Mouse (Mus musculus): ENCODE data around the gene Hamp2. TPM values are rescaled to one million over a fixed set of nuclear protein-coding genes. Genes with fewer than 3 reads are reported as not detected.
"Not testable (repeated sequence)": the region's sequence is repeated elsewhere in the genome, so short reads cannot be mapped to it uniquely, and the experiment has no call there.

The Hamp2 gene
- total RNA-seq (2017), result not detected in 2 replicates

- ATAC-seq (replicated peaks in 1 of 2; ENCODE audit: insufficient read depth in 1 of 2, low FRiP score in 2 of 2, low TSS enrichment in 1 of 2, low read depth in 1 of 2, poor library complexity in 2 of 2, severe bottlenecking in 2 of 2), result not testable (repeated sequence)
Observed at GRCm38 (mm10) chr7:30924581-30924980, at the start of gene Hamp2. Gene Hamp2 (minus strand): TSS chr7:30924681.

DNA sequence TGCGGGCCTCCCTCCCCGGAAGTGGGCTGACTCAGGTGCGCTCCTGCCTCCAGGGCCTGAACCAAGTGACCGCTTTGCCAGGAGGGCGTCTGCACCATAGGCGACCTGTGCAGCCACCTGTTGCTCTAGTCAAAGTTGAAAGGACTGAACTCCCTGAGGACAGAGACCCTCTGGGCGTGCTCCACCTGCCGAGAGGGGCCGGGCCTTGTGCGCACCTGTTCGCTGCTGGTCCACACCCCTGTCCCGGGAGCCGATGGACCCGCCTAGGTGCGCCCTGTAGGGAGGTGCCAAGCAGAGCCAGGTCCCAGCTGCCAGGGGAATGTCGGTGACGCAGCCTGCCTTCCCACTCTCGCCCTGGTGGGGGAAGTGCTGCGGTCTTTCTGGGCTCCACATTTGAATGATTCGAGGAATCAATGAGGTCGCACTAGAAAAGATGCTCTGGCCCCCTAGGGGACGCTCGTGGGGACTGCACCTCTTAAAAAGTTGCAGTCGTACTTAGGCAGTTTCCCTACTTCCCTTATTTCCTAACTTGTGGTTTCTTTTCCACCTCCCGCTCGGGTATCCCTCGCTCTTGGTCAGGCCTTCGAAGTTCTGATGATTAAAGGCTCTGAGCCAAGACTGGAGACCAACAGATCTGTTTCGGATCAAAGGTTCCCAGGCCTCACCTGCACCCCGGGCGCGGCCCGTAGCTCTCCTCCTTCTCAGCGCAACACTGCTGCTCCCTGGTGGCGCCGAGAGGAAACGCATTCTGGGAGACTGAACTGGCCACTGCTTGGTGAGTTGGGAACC is 49.2 kb upstream of the Hamp2 start, which contains the start of gene Fam187b:
Gene Fam187b (plus strand): TSS at position 290 of the 789 bp plus-strand sequence.
- peak; percentile 90 to 91 for ATAC-seq (replicated peaks in 1 of 2; ENCODE audit: insufficient read depth in 1 of 2, low FRiP score in 2 of 2, low TSS enrichment in 1 of 2, low read depth in 1 of 2, poor library complexity in 2 of 2, severe bottlenecking in 2 of 2)

DNA sequence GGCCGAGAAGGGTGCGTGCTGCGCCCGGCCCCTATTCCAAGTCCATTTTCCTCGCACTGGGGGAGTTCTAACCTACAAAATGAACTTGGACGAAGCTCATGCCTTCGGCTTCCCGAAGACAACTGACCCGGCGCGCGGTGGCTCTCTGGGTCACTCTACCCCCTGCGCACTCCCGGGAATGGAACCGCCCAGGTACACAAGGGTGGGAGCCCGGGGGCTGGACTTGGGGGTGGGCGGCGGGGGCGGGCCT is 48.7 kb upstream of the Hamp2 start, which contains the start of gene Lsr:
Gene Lsr (minus strand): TSS at position 214 of the 250 bp plus-strand sequence.
- ATAC-seq (replicated peaks in 1 of 2; ENCODE audit: insufficient read depth in 1 of 2, low FRiP score in 2 of 2, low TSS enrichment in 1 of 2, low read depth in 1 of 2, poor library complexity in 2 of 2, severe bottlenecking in 2 of 2), result no peak

GRCm38 (mm10) chr7:30972426-30973250 is 48.2 kb upstream of the Hamp2 start:
- no peak for ATAC-seq (replicated peaks in 1 of 2; ENCODE audit: insufficient read depth in 1 of 2, low FRiP score in 2 of 2, low TSS enrichment in 1 of 2, low read depth in 1 of 2, poor library complexity in 2 of 2, severe bottlenecking in 2 of 2)

DNA sequence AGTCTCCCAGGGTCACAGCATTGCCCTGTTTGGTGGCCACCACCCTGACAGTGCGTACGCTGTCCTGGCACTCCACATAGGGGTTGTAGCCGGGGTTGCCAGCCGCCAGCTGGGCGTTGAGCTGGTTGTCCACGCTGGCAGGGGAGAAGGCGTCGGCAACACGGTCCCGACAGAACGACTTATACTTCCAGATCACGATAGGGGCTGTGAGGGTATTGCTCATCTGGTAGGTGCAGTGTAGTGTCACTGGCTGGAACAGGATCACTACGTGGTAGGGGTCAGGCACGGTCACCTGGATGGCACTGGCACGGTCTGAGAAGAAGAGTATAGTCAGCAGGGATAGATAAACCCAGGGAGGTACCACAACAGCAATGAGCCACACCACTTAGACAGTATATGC is 47.4 kb upstream of the Hamp2 start:
- ATAC-seq (replicated peaks in 1 of 2; ENCODE audit: insufficient read depth in 1 of 2, low FRiP score in 2 of 2, low TSS enrichment in 1 of 2, low read depth in 1 of 2, poor library complexity in 2 of 2, severe bottlenecking in 2 of 2), result no peak

DNA sequence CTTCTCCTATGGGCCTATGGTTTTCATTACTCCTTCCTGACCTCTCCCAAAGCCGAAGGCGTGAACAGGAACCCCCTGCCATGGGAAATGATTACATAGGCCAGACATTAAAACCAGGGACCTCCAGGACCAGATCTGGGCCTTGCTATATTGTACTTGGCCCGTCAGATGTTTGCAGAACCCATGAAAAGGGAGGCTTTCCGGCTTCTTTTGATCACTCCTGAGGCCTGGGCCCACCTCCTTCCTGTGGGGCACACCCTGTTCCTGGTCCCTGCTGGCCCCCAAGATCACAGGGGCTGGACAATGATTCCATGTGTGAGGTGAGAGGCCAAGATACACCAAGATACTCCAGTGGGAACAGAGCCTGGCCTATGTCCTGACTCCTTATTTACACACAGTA is 44.7 kb upstream of the Hamp2 start:
- no peak for ATAC-seq (replicated peaks in 1 of 2; ENCODE audit: insufficient read depth in 1 of 2, low FRiP score in 2 of 2, low TSS enrichment in 1 of 2, low read depth in 1 of 2, poor library complexity in 2 of 2, severe bottlenecking in 2 of 2)

GRCm38 (mm10) chr7:30968611-30969010 is 44.1 kb upstream of the Hamp2 start:
- ATAC-seq (replicated peaks in 1 of 2; ENCODE audit: insufficient read depth in 1 of 2, low FRiP score in 2 of 2, low TSS enrichment in 1 of 2, low read depth in 1 of 2, poor library complexity in 2 of 2, severe bottlenecking in 2 of 2), result no peak

- peak; percentile 29 to 44; a peak in 1 of 4 replicates for ATAC-seq (replicated peaks in 1 of 2; ENCODE audit: insufficient read depth in 1 of 2, low FRiP score in 2 of 2, low TSS enrichment in 1 of 2, low read depth in 1 of 2, poor library complexity in 2 of 2, severe bottlenecking in 2 of 2)
Observed at GRCm38 (mm10) chr7:30966657-30967056, 42.2 kb upstream of the Hamp2 start.

GRCm38 (mm10) chr7:30965677-30966076 is 41.2 kb upstream of the Hamp2 start:
- ATAC-seq (replicated peaks in 1 of 2; ENCODE audit: insufficient read depth in 1 of 2, low FRiP score in 2 of 2, low TSS enrichment in 1 of 2, low read depth in 1 of 2, poor library complexity in 2 of 2, severe bottlenecking in 2 of 2), result no peak

DNA sequence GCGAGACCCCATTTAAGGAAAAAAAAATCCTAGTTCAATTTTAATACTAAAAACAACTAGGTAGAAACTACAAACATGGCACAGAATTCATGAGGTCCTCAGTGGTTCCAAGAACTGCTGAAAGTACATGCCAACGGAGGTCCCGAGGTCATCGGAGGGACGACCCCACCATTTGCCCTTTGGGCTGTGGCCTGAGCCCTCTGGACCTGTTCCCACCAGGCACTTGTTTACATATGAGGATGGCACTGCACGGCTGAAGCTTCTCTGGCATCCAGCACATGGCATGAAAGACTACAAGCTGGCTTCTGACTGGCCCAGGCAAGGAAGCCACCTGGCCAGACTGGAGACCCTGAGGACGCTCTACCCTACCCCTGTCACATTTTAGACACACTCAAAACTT is 39.9 kb upstream of the Hamp2 start:
- ATAC-seq (replicated peaks in 1 of 2; ENCODE audit: insufficient read depth in 1 of 2, low FRiP score in 2 of 2, low TSS enrichment in 1 of 2, low read depth in 1 of 2, poor library complexity in 2 of 2, severe bottlenecking in 2 of 2), result no peak

DNA sequence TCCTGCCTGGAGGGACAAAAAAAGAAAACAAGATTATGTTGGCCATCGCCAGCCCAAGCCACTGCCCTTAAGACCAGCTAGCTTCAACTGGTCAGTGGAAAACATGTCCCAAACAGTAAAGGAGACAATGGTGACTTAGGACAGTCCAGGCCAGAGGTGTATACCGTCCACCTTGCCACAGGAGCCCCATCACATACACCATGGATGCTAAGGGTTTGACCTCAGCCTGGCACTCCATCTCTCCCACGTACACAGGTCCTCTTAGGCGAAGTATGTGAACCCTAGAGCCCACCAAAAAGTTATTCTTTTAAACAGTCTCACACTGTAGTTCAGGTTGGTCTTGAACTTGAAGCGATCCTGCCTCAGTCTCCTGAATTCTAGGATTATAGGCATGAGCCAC is 38.4 kb upstream of the Hamp2 start:
- ATAC-seq (replicated peaks in 1 of 2; ENCODE audit: insufficient read depth in 1 of 2, low FRiP score in 2 of 2, low TSS enrichment in 1 of 2, low read depth in 1 of 2, poor library complexity in 2 of 2, severe bottlenecking in 2 of 2), result no peak

DNA sequence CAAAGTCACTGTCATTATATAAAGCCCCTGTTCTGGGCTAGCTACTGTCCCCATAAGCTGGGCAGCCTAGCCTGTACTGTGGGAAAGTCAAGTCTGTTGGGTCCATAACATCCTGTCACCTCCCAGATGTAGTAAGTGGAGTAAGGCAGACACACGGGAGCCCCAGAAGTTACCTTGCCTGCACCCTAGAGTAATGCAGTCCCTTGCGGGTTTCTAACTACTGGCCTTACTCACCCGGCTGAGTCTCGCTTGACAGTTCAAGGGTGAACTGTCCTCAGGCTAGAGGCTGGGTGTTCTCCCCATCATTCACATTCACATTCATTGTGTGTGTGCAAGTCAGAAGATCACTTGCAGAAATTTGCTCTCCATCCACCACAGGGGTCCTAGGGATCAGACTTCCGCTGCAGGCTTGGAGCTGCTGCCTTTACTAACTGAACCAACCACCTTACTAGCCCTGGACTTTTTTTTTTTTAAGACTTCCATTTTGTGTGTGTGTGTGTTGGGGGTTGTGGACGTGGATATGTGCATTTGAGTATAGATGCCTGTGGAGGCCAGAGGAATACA is 35.4 kb upstream of the Hamp2 start:
- no peak for ATAC-seq (replicated peaks in 1 of 2; ENCODE audit: insufficient read depth in 1 of 2, low FRiP score in 2 of 2, low TSS enrichment in 1 of 2, low read depth in 1 of 2, poor library complexity in 2 of 2, severe bottlenecking in 2 of 2)

- no peak for ATAC-seq (replicated peaks in 1 of 2; ENCODE audit: insufficient read depth in 1 of 2, low FRiP score in 2 of 2, low TSS enrichment in 1 of 2, low read depth in 1 of 2, poor library complexity in 2 of 2, severe bottlenecking in 2 of 2)
Observed at GRCm38 (mm10) chr7:30958866-30959487, 34.5 kb upstream of the Hamp2 start.

GRCm38 (mm10) chr7:30958109-30958865 is 33.8 kb upstream of the Hamp2 start:
- ATAC-seq (replicated peaks in 1 of 2; ENCODE audit: insufficient read depth in 1 of 2, low FRiP score in 2 of 2, low TSS enrichment in 1 of 2, low read depth in 1 of 2, poor library complexity in 2 of 2, severe bottlenecking in 2 of 2), result no peak

DNA sequence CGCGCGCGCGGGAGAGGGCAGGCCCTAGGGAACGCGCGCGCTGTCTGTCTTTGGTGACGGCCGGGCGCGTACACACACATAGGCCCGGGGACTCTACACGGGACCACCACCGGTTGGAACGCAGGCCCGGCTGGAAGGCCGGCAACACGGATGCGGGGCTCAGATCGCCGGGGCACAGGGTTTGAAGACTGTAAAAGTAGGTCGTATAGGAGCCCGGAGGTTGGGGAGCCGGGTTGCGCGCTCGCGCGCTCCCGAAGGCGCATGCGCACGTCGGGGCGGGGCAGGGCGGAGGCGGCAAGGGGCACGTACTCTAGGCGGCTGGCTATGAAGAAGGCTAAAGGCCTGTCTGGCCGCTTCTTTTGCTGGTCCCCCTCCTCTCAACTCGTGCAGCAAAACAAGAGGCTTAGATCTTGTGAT is 32.9 kb upstream of the Hamp2 start:
- peak; percentile 30 to 54 for ATAC-seq (replicated peaks in 1 of 2; ENCODE audit: insufficient read depth in 1 of 2, low FRiP score in 2 of 2, low TSS enrichment in 1 of 2, low read depth in 1 of 2, poor library complexity in 2 of 2, severe bottlenecking in 2 of 2)

DNA sequence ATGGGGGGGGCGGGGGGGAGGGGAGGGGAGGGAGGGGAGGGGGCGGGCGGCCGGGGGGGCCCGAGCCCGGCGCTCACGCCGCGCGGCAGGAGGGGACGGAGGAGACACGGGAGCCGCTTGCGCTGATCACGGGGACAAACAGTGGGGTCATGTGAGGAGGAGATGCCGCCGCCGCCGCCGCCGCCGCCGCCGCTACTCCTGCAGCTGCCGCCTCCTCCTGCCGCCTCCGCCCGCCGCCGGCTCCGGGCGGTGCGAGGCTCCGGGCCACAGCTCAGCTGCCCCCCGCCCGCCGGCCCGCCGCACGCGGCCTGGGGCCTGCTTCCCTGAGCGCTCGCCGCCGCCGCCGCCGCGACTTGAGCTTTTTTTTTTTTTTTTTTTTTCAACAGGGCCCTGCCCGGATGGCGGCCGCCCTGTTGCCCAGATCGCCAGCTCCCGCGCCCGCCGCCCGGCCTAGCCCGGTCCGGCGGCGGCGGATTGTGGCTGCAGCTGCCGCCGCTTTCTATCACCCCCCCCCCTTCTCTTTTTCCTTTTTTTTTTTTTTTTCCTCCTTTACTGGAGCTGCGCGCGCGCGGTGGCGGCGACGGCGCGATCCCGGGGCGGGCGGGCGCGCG is 32.4 kb upstream of the Hamp2 start, which contains the start of gene Usf2:
Gene Usf2 (minus strand): TSS at position 48 of the 611 bp plus-strand sequence.
- peak; percentile 47 to 64; a peak in 3 of 4 replicates for ATAC-seq (replicated peaks in 1 of 2; ENCODE audit: insufficient read depth in 1 of 2, low FRiP score in 2 of 2, low TSS enrichment in 1 of 2, low read depth in 1 of 2, poor library complexity in 2 of 2, severe bottlenecking in 2 of 2)

DNA sequence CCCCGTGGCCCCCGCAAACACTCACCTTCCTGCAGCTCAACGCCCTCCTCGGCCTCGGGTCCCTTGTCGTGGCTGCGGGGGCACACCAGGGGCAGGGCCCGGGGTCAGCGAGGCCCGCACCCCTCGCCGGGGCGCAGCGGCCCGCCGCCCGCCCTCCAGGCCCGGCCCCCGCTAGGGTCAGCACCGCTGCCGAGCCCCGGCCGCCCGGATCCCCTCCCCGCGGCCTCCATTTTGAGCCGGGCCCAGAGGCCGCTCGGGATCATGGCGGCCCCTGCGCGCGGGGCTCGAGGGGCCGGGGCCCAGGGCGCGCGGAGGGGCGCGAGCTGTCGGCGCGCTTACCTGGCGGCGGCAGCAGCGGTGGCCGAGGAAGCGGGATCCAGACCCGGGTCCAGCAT is 31.9 kb upstream of the Hamp2 start:
- no peak for ATAC-seq (replicated peaks in 1 of 2; ENCODE audit: insufficient read depth in 1 of 2, low FRiP score in 2 of 2, low TSS enrichment in 1 of 2, low read depth in 1 of 2, poor library complexity in 2 of 2, severe bottlenecking in 2 of 2)
